Mouse (Mus musculus): ENCODE data around the gene Ankrd36.

Gene Ankrd36

GRCm38 (mm10) chr11:5716938-5717705, 147.6 kb downstream of the Ankrd36 start:
- in situ Hi-C loops (cut with MboI; ENCODE audit: unreplicated experiment in 2 of 2), result no loop called here

- in situ Hi-C loops (cut with MboI; ENCODE audit: unreplicated experiment in 2 of 2), result no loop called here
Observed at GRCm38 (mm10) chr11:5718611-5719354, 149.3 kb downstream of the Ankrd36 start.

- in situ Hi-C loops (cut with MboI; ENCODE audit: unreplicated experiment in 2 of 2), result no loop called here
Observed at GRCm38 (mm10) chr11:5729582-5729981, 160.1 kb downstream of the Ankrd36 start.

- in situ Hi-C loops (cut with MboI; ENCODE audit: unreplicated experiment in 2 of 2), result no loop called here
Observed at GRCm38 (mm10) chr11:5732401-5732800, 162.9 kb downstream of the Ankrd36 start.

- in situ Hi-C loops (cut with MboI; ENCODE audit: unreplicated experiment in 2 of 2), result no loop called here
Observed at GRCm38 (mm10) chr11:5734323-5734722, 164.8 kb downstream of the Ankrd36 start.

GRCm38 (mm10) chr11:5737137-5737536, 167.7 kb downstream of the Ankrd36 start:
- in situ Hi-C loops (cut with MboI; ENCODE audit: unreplicated experiment in 2 of 2), result no loop called here

All from v-Abl transformed pro-B cells (cell line).